Mouse (Mus musculus): ENCODE measurements around the gene Cxcr4. TPM values are rescaled to one million over a fixed set of nuclear protein-coding genes. Genes with fewer than 3 reads are reported as not detected.

Cxcr4 gene
- total and polyA plus RNA-seq, 3 experiments, result 80.3 to 169 (median 102) TPM

DNA sequence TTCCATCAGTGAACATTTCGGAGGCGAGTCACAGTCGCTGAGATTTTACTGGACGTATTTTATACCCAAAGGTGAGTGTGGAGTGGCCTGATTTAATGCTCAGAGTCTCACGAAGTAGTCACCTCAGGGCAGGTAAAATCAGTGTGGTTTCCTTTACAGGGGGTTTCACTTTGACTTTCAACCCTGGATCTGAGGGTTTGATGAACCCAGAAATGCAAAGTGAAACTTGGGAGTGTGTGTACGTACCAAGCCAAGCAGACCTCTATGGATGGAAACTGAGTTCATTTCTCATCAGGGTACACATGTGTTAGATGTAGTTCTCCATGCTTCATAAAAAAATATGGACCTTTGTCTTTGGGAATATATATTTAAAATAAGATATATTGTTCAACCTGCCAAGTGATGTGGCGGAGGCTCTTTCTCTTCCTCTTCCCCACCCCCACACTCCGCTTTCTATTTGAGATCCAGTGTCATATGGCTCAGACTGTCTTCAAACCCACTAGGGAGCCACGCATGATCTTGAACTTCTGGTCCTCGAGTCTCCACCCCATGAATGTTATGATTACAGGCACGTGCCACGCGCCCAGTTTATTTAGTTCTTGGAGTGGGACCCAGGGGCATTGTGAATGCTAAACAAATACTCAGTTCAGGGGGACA, 25.7 kb upstream of the Cxcr4 start (continued):
- TF ChIP-seq TBP (conservative IDR thresholded peaks at IDR 0.05; ENCODE audit: low read depth, low read length) (no peak), IRF4 (IDR thresholded peaks at IDR 0.05; ENCODE audit: low read depth, low read length) (no peak; the same call in 1 of the 2 replicates), MAZ (IDR thresholded peaks at IDR 0.05; ENCODE audit: low read depth, low read length) (no peak), NELFE (IDR thresholded peaks at IDR 0.05; ENCODE audit: low read depth, low read length) (no peak), GABPA (IDR thresholded peaks at IDR 0.05; ENCODE audit: insufficient replicate concordance, low read depth, low read length) (no peak)

DNA sequence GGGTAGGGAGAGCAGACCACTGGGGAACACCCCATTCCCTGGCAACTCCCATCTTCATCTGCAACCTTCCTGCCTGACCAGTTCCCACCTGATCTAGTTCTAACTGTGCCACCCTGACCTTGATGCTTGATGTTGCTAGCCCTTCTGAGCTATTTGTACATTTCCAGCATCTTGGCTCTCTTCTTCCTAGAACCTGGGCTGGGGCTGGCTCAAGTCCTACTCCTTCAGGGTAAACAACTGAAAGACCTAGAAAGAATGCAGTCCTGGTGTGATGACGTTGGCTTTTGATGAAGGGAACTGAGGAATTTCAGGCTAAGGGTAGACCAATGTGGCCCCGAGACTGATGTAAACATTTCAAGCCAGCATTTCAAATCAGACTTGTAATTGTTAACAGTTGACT, 24.5 kb upstream of the Cxcr4 start:
- in situ Hi-C loops (cut with MboI; ENCODE audit: low pct_ligation_motif_present, low pct_unique_long_range_greater_than_20kb, low sequenced_read_pairs) (no loop called here), dilution Hi-C loops (cut with MboI; ENCODE audit: extremely low pct_ligation_motif_present, extremely low pct_unique_long_range_greater_than_20kb, low sequenced_read_pairs) (no loop called here)
- H3K36me3 ChIP-seq (replicated peaks in 1 of 2; ENCODE audit: control insufficient read depth in 1 of 2, insufficient read depth in 1 of 2, low read length in 1 of 2), result no peaks in the 10 kb centered on the region

DNA sequence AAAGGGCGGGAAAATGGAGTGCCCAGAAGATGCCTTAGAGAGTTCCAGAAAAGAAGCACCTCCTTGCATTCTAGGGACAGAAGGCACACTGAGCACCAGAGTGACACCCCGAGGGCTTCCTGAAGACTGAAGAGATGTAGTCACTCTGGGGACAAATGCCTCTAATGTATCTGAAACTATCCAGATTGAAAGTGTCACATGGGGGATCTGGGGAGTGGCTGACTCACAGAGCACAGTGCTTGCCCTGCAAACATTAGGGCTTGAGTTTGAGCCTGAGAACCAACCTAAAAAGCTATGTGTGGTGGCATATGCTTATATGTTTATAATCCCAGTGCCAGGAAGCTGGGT, 23.3 kb upstream of the Cxcr4 start:
- Histone ChIP-seq H3K36me3 (replicated peaks in 1 of 2; ENCODE audit: control insufficient read depth in 1 of 2, insufficient read depth in 1 of 2, low read length in 1 of 2) (no peaks in the 10 kb centered on the region), H3K4me2 (ENCODE audit: insufficient read depth, low read depth, poor library complexity, severe bottlenecking) (peak overlapping the region; percentile 21; the same call in 1 of the 2 replicates), H3K79me2 (replicated peaks; ENCODE audit: control insufficient read depth, extremely low read depth, insufficient read depth, poor library complexity, severe bottlenecking) (no peaks in the 10 kb centered on the region), H3K4me3 (replicated peaks in 1 of 3; ENCODE audit: low read depth in 2 of 3, low read length in 2 of 3, poor library complexity in 1 of 3) (no peak overlapping the region), H3K9ac (ENCODE audit: insufficient read depth, low read depth) (peak overlapping the region; percentile 24; the same call in 1 of the 2 replicates), H3K4me1 (ENCODE audit: control insufficient read depth in 1 of 2, insufficient read depth in 2 of 2) (peaks cover 43 to 60% of the 10 kb centered on the region in 2 experiments), H3K27me3 (replicated peaks) (no peaks in the 10 kb centered on the region), H3K27ac (ENCODE audit: insufficient read depth, low read depth) (peak overlapping the region; percentile 97), H3K9me3 (replicated peaks; ENCODE audit: low read length) (no peaks in the 10 kb centered on the region)
- in situ Hi-C loops (cut with MboI; ENCODE audit: low pct_ligation_motif_present, low pct_unique_long_range_greater_than_20kb, low sequenced_read_pairs) (no loop called here), dilution Hi-C loops (cut with MboI; ENCODE audit: extremely low pct_ligation_motif_present, extremely low pct_unique_long_range_greater_than_20kb, low sequenced_read_pairs) (no loop called here)
- DNase-seq (ENCODE audit: extremely low read depth), result no peak
- TF ChIP-seq MEF2A (IDR thresholded peaks at IDR 0.05; ENCODE audit: borderline replicate concordance, low read depth, low read length) (0 out of 2 replicates have a peak, but pooled peaks have one; percentile 20), ZC3H11A (IDR thresholded peaks at IDR 0.05; ENCODE audit: low read depth, low read length) (no peak), ZMIZ1 (IDR thresholded peaks at IDR 0.05; ENCODE audit: low read depth, low read length) (no peak), UBTF (IDR thresholded peaks at IDR 0.05; ENCODE audit: low read depth, low read length) (no peak), E2F4 (IDR thresholded peaks at IDR 0.05; ENCODE audit: insufficient replicate concordance, low read depth, low read length) (peak; percentile 50; the same call in 1 of the 2 replicates), CHD2 (IDR thresholded peaks at IDR 0.05; ENCODE audit: low read length) (no peak), BHLHE40 (IDR thresholded peaks at IDR 0.05; ENCODE audit: low read depth, low read length) (peak; percentile 48; the same call in 1 of the 2 replicates), CTCF (conservative IDR thresholded peaks at IDR 0.05 in 1 of 2, IDR thresholded peaks at IDR 0.05 in 1 of 2; ENCODE audit: low read depth in 2 of 2, low read length in 2 of 2) (0 out of 4 replicates have a peak, but pooled peaks of 1 of the 2 experiments have one; percentile 6), NRF1 (IDR thresholded peaks at IDR 0.05; ENCODE audit: low read depth, low read length) (no peak), SMC3 (IDR thresholded peaks at IDR 0.05; ENCODE audit: low read depth, low read length) (peak; percentile 30), MAX (IDR thresholded peaks at IDR 0.05; ENCODE audit: low read length) (peak; percentile 72), ELF1 (IDR thresholded peaks at IDR 0.05; ENCODE audit: low read depth, low read length) (0 out of 2 replicates have a peak, but pooled peaks have one; percentile 20), JUN (IDR thresholded peaks at IDR 0.05; ENCODE audit: insufficient read depth, low read depth, low read length) (no peak), ETS1 (conservative IDR thresholded peaks at IDR 0.05; ENCODE audit: low read depth, low read length) (peak; percentile 31; the same call in 1 of the 2 replicates), MYC (IDR thresholded peaks at IDR 0.05; ENCODE audit: low read depth, low read length) (no peak), EP300 (IDR thresholded peaks at IDR 0.05; ENCODE audit: low read length) (peak; percentile 38; the same call in 1 of the 2 replicates), TCF12 (IDR thresholded peaks at IDR 0.05; ENCODE audit: low read depth, low read length) (0 out of 2 replicates have a peak, but pooled peaks have one; percentile 39), RCOR1 (conservative IDR thresholded peaks at IDR 0.05; ENCODE audit: low read depth, low read length) (0 out of 2 replicates have a peak, but pooled peaks have one; percentile 43), GABPA (IDR thresholded peaks at IDR 0.05; ENCODE audit: insufficient replicate concordance, low read depth, low read length) (no peak)

More for the DNA sequence above, 24.5 kb upstream of the Cxcr4 start:
- peaks cover 46 to 62% of the 10 kb centered on the region in 2 experiments for H3K4me1 ChIP-seq (ENCODE audit: control insufficient read depth in 1 of 2, insufficient read depth in 2 of 2)
- H3K27ac ChIP-seq (ENCODE audit: insufficient read depth, low read depth), result no peak overlapping the region
- no peak overlapping the region for H3K4me2 ChIP-seq (ENCODE audit: insufficient read depth, low read depth, poor library complexity, severe bottlenecking)
- H3K4me3 ChIP-seq (replicated peaks in 1 of 3; ENCODE audit: low read depth in 2 of 3, low read length in 2 of 3, poor library complexity in 1 of 3), result no peak overlapping the region
- no peak for DNase-seq (ENCODE audit: extremely low read depth)
- no peaks in the 10 kb centered on the region for H3K79me2 ChIP-seq (replicated peaks; ENCODE audit: control insufficient read depth, extremely low read depth, insufficient read depth, poor library complexity, severe bottlenecking)
- no peaks in the 10 kb centered on the region for H3K27me3 ChIP-seq (replicated peaks)
- H3K9ac ChIP-seq (ENCODE audit: insufficient read depth, low read depth), result no peak overlapping the region
- no peak for TF ChIP-seq CHD1 (IDR thresholded peaks at IDR 0.05; ENCODE audit: low read depth, low read length)
- no peak for TF ChIP-seq NRF1 (IDR thresholded peaks at IDR 0.05; ENCODE audit: low read depth, low read length)
- TF ChIP-seq USF2 (conservative IDR thresholded peaks at IDR 0.05; ENCODE audit: low read depth, low read length), result no peak
- TF ChIP-seq KAT2A (IDR thresholded peaks at IDR 0.05; ENCODE audit: insufficient replicate concordance, low read length), result no peak
- TF ChIP-seq TBP (conservative IDR thresholded peaks at IDR 0.05; ENCODE audit: low read depth, low read length), result no peak
- no peak for TF ChIP-seq ZMIZ1 (IDR thresholded peaks at IDR 0.05; ENCODE audit: low read depth, low read length)
- TF ChIP-seq SMC3 (IDR thresholded peaks at IDR 0.05; ENCODE audit: low read depth, low read length), result no peak
- no peak for TF ChIP-seq MAZ (IDR thresholded peaks at IDR 0.05; ENCODE audit: low read depth, low read length)
- TF ChIP-seq SIN3A (IDR thresholded peaks at IDR 0.05; ENCODE audit: low read length), result no peak
- TF ChIP-seq ETS1 (conservative IDR thresholded peaks at IDR 0.05; ENCODE audit: low read depth, low read length), result no peak
- TF ChIP-seq ZKSCAN1 (IDR thresholded peaks at IDR 0.05; ENCODE audit: borderline replicate concordance, low read depth, low read length), result no peak
- no peak for TF ChIP-seq POLR2A (IDR thresholded peaks at IDR 0.05; ENCODE audit: low read depth, low read length)
- no peak for TF ChIP-seq POLR2AphosphoS2 (IDR thresholded peaks at IDR 0.05; ENCODE audit: low read depth, low read length)
- no peak for TF ChIP-seq EP300 (IDR thresholded peaks at IDR 0.05; ENCODE audit: low read length)
- TF ChIP-seq MAFK (IDR thresholded peaks at IDR 0.05; ENCODE audit: insufficient replicate concordance, low read length), result no peak
- H3K9me3 ChIP-seq (replicated peaks; ENCODE audit: low read length), result no peaks in the 10 kb centered on the region
